Mouse (Mus musculus) brown adipose tissue, adult 24 weeks (tissue): ENCODE results near the gene R3hdm1. TPM values are rescaled to one million over a fixed set of nuclear protein-coding genes. Genes with fewer than 3 reads are reported as not detected.

Experiments
- H3K27ac ChIP-seq: fragments of 200-500 bp; replicated peaks from 2 replicates; pipeline ENCODE4 v1.5.1; 2012; ENCODE audit warnings: low read depth, mild to moderate bottlenecking, low read length
- H3K4me1 ChIP-seq: fragments of 200-500 bp; 2 replicates; pipeline ENCODE4 v1.6.1; 2012; ENCODE audit warnings: low read length, mixed read lengths; ENCODE audit not compliant: control insufficient read depth, insufficient read depth, insufficient read length
- H3K4me3 ChIP-seq: fragments of 200-500 bp; 2 replicates; pipeline ENCODE4 v1.5.1; 2012; ENCODE audit warnings: low read depth, mild to moderate bottlenecking, low read length, moderate library complexity; ENCODE audit not compliant: insufficient read depth
- polyA plus RNA-seq: library from polyadenylated mRNA; stranded (reverse); fragments of >200 nt; gene quantifications from 2 replicates; pipeline ENCODE4 v1.2.4, GENCODE M21; 2012; ENCODE audit not compliant: missing spikeins, insufficient read depth, insufficient read length

Gene R3hdm1
- polyA plus RNA-seq: 27.3 and 33.4 TPM in 2 replicates

GRCm38 (mm10) chr1:128102641-128103461 is at the start of gene R3hdm1, which contains the start of gene Zranb3:
TSS of gene R3hdm1 (plus strand) at chr1:128103301.
TSS of gene Zranb3 (minus strand) at chr1:128103047.
- Histone ChIP-seq H3K4me3 (peak within 1 kb of the TSS; percentile 82), H3K27ac (peak within 1 kb of the TSS; percentile 95), H3K4me1 (no peaks in the 10 kb centered on the region; the same call in 1 of the 2 replicates)

- H3K4me3 ChIP-seq: no peak overlapping the region
- no peak overlapping the region for H3K27ac ChIP-seq
- no peaks in the 10 kb centered on the region for H3K4me1 ChIP-seq
Measured at GRCm38 (mm10) chr1:128057269-128057668, 45.8 kb upstream of the R3hdm1 start.

GRCm38 (mm10) chr1:128058625-128059024 is 44.5 kb upstream of the R3hdm1 start:
- H3K27ac ChIP-seq: no peak overlapping the region
- no peak overlapping the region for H3K4me3 ChIP-seq
- no peaks in the 10 kb centered on the region for H3K4me1 ChIP-seq

- Histone ChIP-seq H3K4me1 (no peaks in the 10 kb centered on the region), H3K27ac (no peak overlapping the region), H3K4me3 (no peak overlapping the region)
Measured at GRCm38 (mm10) chr1:128060655-128061344, 42.3 kb upstream of the R3hdm1 start.

GRCm38 (mm10) chr1:128061401-128061800 is 41.7 kb upstream of the R3hdm1 start:
- no peak overlapping the region for H3K4me3 ChIP-seq
- H3K27ac ChIP-seq: no peak overlapping the region
- no peaks in the 10 kb centered on the region for H3K4me1 ChIP-seq

GRCm38 (mm10) chr1:128062167-128062566 is 40.9 kb upstream of the R3hdm1 start:
- H3K4me3 ChIP-seq: no peak overlapping the region
- H3K4me1 ChIP-seq: no peaks in the 10 kb centered on the region
- no peak overlapping the region for H3K27ac ChIP-seq

GRCm38 (mm10) chr1:128064716-128065115 is 38.4 kb upstream of the R3hdm1 start:
- Histone ChIP-seq H3K27ac (no peak overlapping the region), H3K4me3 (no peak overlapping the region), H3K4me1 (no peaks in the 10 kb centered on the region)

GRCm38 (mm10) chr1:128068945-128069397 is 34.1 kb upstream of the R3hdm1 start:
- H3K27ac ChIP-seq: no peak overlapping the region; the same call in 1 of the 2 replicates
- H3K4me1 ChIP-seq: no peaks in the 10 kb centered on the region
- H3K4me3 ChIP-seq: no peak overlapping the region

- no peak overlapping the region for H3K27ac ChIP-seq
- no peak overlapping the region for H3K4me3 ChIP-seq
Measured at GRCm38 (mm10) chr1:128070003-128070402, 33.1 kb upstream of the R3hdm1 start.

GRCm38 (mm10) chr1:128073051-128073450 is 30.1 kb upstream of the R3hdm1 start:
- H3K4me3 ChIP-seq: no peak overlapping the region
- H3K4me1 ChIP-seq: no peaks in the 10 kb centered on the region
- no peak overlapping the region for H3K27ac ChIP-seq

More at GRCm38 (mm10) chr1:128070003-128070402, 33.1 kb upstream of the R3hdm1 start:
- no peaks in the 10 kb centered on the region for H3K4me1 ChIP-seq

- 0 out of 2 replicates have a peak, but pooled peaks cover 2% of the 10 kb centered on the region for H3K4me1 ChIP-seq
- no peak overlapping the region for H3K4me3 ChIP-seq
- H3K27ac ChIP-seq: no peak overlapping the region
Measured at GRCm38 (mm10) chr1:128076791-128077479, 26.2 kb upstream of the R3hdm1 start.

- H3K4me3 ChIP-seq: no peak overlapping the region
- peaks cover 2% of the 10 kb centered on the region; the same call in 1 of the 2 replicates for H3K4me1 ChIP-seq
- H3K27ac ChIP-seq: no peak overlapping the region
Measured at GRCm38 (mm10) chr1:128077788-128078187, 25.3 kb upstream of the R3hdm1 start.

GRCm38 (mm10) chr1:128078646-128079045 is 24.5 kb upstream of the R3hdm1 start:
- Histone ChIP-seq H3K4me1 (peaks cover 2% of the 10 kb centered on the region; the same call in 1 of the 2 replicates), H3K27ac (no peak overlapping the region), H3K4me3 (no peak overlapping the region)

GRCm38 (mm10) chr1:128080936-128081696 is 22.0 kb upstream of the R3hdm1 start:
- no peak overlapping the region for H3K4me3 ChIP-seq
- peaks cover 2% of the 10 kb centered on the region; the same call in 1 of the 2 replicates for H3K4me1 ChIP-seq
- peak overlapping the region; percentile 35 for H3K27ac ChIP-seq
